Mouse (Mus musculus): ENCODE measurements around the gene Slc5a2. TPM values are rescaled to one million over a fixed set of nuclear protein-coding genes. Genes with fewer than 3 reads are reported as not detected.

The Slc5a2 gene
- polyA plus RNA-seq, 2 experiments from 2014 or later: not detected

DNA sequence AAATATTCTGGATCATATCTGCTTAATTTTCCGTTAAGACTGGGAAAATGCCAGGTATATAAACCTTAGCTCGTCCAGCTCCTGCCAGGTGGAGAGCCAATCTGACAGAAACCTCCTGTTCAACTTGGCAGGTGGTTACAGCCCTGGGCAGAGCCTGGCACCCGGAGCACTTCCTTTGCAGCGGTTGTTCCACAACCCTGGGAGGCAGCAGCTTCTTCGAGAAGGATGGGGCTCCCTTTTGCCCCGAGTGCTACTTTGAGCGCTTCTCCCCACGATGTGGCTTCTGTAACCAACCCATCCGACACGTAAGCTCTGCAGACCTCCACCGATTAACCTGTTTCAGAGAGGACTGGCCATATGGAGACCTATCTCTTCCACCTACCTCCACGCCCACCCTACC, 13.5 kb upstream of the Slc5a2 start:
- no peak for ATAC-seq

DNA sequence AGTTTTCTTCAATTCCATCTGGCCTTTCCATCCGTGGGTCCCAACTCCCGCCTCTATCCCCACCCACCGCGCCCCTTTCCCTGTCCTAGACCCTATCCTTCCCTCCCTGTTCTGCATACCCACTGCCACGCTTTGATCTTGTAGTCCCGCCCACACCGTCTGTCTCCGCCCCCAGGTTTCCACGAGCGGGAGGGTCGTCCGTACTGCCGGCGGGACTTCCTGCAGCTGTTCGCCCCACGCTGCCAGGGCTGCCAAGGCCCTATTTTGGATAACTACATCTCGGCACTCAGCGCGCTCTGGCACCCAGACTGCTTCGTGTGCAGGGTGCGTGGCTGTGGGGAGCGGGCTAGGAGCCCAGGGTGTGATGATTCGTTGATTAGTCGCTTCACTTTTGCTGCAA, 12.8 kb upstream of the Slc5a2 start:
- ATAC-seq: no peak

DNA sequence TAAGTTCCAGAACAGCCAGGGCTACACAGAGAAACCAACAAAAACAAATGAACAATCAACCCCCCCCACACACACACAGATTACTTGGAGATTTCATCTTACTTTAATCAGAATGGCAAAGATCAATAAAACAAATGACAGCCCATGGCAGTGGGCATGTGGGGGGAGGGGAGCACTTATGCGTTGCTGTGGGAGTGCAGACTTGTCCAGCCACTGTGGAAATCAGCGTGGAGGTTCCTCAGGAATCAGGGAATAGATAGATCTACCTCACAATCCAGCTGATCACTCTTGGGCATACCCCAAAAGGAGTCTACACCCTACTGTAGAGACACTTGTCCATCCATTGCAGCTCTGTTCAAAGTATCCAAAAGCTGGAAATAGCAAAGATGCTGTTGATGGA, 10.5 kb upstream of the Slc5a2 start:
- ATAC-seq: no peak

DNA sequence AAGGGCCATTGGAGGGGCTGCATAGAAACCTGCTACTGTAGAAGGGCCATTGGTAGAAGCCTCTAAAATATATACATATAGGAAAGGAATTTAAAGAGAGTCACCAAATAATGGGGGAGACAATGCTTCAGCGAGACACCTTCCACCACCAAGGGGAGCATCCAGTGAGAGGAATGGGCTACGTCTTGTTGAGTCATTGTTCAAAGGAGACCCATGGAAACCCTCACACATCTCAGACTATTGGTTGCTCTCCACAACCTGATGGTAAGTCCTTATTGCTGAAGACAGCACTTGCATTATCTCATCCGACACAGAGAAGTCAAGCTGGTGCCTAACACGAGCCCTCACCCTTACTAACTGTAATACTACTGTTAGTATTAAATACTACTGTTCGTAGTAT, 9.7 kb upstream of the Slc5a2 start:
- no peak for ATAC-seq

DNA sequence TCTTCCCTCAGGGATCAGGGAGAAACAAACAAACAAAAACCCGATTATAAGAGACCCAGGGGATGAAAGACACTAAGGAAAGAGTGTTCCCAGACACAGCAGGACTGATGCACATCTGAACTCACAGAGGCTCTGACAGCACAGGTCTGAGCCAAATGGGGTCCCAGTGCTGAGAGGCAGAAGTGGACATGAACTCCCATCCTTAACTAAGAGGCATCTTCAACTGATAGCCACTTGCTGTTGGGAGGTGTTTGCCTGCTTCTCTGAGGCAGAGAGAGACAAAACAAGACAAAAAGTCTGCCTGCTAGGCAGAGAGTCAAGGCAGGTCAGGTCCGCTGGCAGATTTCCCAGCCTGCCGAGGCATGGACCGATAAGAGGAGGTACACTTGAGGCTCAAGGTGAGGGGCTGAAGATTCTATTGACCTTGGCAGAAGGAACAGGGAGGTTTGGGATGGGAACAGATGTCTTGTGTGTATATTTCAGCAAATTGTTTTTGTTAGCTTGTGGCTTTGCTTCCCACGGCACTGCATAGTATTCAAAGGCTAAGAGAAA, 8.6 kb upstream of the Slc5a2 start:
- no peak for ATAC-seq

DNA sequence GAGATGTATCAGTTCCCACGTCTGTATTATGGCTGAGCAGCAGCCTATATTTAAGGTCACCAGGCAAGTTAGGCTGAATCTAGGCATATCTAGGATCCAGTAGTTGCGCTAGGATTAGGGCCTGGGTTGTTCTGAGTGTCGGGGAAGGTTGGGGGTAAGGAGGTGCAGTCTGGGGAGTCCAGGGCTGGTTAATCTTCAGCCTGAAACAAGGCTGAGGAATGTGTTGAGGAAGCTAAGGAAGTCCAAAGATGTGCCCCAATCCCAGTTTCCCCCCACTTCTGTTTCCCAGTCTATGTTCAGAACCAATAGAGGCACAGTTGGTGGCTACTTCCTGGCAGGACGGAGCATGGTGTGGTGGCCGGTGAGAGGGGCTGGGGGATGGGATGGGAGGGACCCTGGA, 599 bp downstream of the Slc5a2 start:
- no peak for ATAC-seq

DNA sequence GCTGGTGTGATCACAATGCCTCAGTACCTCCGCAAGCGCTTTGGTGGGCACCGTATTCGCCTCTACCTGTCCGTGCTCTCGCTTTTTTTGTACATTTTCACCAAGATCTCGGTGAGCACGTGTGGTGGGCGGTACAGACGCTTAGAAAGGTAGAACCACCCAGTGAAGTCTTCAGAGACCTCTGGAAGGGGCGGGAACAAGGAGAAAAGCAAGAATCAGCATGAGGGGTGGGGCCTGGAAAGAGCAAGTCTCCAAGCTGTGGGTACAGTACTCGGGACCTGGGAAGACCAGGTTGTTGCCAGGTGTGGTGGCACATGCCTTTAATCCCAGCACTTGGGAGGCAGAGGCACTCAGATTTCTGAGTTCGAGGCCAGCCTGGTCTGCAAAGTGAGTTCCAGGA, 1.9 kb downstream of the Slc5a2 start:
- ATAC-seq: no peak

DNA sequence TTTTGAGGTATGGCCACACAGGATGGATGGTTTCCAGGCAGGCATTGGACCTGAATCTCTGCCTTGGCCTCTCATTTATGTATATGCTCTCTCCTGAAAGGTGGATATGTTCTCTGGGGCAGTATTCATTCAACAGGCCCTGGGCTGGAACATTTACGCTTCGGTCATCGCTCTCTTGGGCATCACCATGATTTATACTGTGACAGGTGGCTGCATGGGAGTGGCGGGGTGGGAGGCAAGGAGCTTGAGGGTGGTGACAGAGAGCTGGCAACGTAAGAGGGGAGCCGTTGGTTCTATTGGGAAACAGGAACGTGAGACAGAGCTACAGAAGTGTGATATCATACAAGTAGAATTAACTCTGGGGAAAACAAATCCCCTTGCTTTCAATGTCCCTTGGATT, 2.4 kb downstream of the Slc5a2 start:
- ATAC-seq: no peak

DNA sequence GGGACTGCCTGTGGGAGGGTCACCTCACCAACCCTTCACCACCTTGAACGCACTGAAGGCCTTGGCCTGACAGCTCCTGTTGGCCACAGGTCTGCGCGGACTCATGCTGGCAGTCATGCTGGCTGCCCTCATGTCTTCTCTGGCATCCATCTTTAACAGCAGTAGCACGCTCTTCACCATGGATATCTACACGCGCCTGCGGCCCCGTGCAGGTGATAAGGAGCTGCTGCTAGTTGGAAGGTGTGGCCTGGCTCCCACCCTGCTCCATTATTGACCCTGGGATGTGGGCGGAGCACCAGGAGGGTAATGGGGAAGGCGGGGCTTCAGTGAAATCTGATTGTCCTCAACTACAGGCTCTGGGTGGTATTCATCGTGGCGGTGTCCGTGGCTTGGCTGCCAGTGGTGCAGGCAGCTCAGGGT, 5.0 kb downstream of the Slc5a2 start:
- no peak for ATAC-seq

DNA sequence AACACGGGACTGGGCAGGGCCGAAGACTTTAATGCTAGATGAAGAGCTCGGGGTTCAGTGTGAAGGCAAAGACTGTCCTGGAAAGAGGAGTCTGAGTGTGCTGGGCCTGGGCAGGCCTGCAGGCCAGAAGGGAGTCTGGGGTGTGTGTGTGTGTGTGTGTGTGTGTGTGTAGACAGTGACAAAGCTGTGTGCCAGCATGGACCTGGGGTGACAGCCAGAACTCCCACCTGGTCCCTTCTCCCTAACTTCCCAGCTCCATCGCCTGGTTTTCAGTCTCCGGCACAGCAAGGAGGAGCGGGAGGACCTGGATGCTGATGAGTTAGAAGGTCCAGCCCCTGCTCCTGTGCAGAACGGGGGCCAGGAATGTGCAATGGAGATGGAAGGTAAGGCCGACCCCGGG, 6.0 kb downstream of the Slc5a2 start:
- no peak for ATAC-seq

DNA sequence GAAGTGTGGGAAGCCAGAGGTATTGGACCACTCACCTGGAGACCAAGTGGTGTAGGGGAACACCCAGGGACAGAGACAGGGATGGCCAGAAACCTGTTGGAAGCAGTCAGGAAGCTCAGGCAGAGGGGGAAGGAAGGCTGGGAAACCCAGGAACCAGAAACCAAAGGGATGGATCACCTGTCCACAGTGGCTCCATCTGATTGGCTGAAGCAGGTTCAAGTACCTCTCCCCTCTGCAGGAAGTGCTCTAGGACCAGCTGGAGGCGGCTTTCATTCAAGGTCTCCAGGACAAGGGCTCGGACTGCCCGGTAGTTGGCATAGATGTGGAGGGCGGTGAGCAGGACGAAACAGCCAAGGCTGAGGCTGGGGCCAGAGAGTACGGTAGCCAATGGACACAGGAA, 10.6 kb downstream of the Slc5a2 start:
- ATAC-seq: no peak

DNA sequence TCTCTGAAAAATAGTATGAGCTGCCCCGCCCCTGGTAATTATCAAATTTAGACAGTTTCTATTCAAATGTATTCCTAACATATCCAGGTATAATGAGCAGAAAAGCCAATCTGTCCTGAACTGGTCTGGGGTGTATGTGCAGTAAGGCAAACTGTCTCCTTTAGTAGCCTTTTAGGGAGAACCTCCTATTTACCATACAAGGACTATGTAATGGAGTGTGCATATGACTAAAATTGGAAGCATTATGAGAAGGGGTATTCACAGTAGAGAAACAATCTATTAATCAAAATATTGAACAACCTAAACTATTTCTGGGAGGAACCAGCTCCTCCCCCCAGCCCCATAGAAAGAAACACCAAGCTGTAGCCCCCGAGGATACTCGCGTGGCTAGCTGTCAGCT, 14.3 kb downstream of the Slc5a2 start:
- ATAC-seq: no peak

DNA sequence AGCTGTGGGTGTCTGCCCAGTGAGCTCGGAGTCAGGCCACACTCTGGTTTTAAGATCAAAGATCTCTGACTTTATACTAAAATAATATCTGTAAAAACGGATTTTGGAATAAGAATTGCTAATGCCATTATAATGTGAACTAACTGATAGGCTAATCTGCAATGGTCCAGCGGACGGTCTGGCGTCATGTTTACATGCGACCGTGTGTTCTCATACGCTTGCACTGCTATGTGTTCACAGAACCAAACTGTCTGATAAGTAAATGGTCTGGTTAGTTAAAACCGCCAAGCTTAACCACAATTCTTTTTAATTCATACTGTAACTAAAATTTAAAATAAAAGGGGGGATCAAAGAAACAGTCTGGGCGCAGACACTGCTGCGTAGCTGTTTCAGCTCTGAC, 16.3 kb downstream of the Slc5a2 start:
- ATAC-seq: no peak

DNA sequence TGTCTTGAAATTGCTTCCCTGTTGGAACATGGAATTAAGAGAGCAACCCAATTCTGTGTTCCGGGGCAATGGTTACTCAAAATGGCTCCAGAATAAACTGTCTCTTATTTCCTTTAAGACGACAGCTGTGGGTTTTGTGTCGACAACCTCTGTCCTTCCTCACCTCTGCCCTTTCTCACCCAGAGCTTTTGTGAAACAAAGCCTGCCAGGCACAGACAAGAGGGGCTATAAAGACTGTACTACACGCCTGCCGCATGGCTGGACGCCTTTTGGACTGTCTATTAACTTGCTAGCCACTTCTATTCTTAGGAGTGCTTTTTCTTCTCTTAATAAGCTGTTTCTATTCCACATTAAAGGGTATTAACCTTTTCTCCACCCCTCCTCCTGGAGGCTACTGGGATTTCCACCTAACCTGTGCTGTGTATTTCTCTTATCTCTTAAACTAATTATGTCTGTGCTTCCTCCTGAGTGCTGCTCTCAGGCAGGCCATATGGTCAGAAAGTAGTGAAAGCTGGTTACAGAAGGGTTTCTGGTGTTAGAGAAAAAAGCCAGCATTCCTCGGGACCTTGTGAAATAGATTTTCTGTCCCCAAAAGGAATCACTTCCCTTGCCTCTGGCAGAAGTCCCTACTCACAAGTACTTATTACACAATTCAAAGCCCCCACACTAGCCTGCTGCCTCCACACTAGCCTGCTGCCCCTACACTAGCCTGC, 17.2 kb downstream of the Slc5a2 start:
- ATAC-seq: no peak

DNA sequence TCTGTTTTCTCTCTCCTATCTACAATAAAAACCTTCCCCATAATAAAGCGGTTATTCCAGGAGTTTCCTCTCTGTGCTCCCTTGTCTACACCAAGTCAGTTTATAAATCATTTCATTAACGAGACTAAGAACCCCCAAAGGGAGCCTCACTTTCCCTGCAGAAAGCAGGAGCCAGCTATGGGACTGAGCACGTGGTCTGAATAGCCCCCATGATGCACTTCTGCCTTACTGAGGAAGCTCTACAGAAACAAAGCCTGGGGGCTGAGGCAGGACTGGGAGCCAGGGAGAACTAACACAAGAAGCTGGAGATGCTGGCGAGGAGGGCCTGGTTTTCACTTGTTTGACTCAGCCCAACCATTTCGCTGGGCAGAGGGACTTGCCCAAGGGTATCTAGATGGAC, 18.6 kb downstream of the Slc5a2 start:
- ATAC-seq: no peak

DNA sequence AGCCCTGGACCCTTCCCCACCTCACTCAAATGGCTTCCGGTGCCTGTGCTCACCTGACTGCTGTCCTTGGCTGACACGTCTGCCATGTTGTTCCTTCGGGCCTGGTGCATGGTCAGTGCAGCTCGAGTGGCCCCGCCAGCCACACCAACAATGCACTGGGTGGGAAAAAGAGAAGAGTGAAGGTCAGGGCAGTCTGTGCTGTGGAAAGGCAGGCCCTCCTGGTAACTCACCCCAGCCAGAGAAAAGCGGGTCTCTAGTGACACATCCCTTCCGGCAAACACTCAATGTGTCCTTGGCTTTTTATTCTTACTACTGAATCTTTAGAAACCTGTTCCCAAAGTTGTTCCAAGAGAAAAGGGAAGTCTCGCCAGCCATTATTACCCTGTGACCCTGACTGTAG, 19.6 kb downstream of the Slc5a2 start:
- ATAC-seq: no peak

DNA sequence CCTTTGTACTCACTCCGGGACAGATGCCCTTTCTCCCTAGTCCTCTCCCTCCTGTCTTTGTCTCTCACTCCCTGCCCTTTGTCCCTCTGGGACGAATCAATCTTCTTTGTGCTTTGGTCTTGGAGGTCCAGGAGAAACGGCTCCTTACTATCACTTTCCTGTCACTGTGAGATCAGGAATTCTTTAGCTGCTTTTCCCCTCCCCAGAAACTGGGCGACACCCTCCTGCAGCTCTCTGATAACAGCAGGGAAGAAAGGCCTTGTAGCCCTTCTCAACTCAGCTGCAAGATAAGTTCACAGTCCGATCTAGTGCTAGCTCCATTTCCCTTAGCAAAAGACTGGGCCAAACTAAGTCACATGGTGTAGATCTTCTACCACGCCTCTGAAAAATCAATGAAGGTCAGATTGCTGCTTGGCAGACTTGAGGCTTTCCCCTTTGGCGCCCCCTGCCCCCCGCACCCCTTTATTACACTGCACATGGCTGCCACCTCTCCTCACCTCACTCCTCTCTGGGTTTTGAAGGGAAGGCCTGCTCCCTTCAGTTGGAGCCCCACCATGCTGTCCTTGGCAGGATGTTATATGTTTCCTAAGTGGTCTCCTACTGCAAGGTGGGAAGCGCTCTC, 23.6 kb downstream of the Slc5a2 start:
- no peak for ATAC-seq

DNA sequence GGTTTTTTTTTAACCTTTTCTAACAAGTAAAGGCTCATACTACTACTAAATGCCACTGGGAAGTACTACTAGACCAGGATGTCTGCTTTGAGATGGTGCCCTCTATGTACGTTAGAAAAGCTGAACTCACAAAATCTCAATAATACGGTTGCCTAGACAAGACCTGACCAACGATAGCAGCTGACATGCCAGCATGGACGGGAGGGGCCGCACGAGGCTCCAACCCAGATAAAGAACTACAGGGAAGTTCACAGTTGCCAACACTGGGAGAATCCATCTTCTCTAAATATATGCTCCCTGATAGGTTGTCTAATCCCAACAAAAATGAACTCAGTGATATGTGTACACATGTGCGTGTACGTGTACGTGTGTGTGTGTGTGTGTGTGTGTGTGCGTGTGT, 29.3 kb downstream of the Slc5a2 start:
- ATAC-seq: no peak

DNA sequence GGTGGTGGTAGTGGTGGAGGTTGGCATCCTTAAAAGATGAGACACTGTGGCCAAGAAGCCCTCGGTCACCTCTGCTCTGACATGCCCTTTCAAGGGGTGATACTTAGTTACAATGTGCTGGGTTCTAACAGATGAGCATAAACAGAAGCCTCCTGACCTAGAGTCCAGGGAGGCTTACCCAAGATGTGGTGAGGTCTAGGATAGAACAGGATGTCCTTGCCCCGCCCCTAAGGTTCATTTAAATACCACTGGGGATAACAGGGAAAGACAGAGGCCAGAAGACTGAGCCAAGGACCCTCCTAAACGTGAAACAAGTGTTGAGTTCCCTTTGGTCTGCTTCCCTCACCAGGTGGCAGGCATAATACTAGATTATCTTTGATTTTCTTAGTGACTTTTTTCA, 31.1 kb downstream of the Slc5a2 start:
- ATAC-seq: no peak

DNA sequence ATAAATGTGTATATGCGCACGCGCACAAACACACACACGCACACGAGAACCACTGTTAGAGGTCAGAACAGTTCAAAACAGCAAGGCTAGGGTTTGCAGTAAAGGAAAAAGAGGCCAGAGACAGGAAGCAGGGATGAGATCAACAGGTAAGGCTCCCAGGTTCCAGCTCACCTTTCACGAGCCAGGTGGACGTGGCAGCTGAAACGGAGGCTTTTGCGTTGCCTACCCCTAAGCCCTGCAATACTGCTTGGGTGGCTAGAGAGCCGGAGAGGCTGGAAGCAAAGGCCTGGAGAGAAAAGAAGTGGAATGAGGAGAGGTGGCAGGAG, 31.8 kb downstream of the Slc5a2 start:
- ATAC-seq: no peak

DNA sequence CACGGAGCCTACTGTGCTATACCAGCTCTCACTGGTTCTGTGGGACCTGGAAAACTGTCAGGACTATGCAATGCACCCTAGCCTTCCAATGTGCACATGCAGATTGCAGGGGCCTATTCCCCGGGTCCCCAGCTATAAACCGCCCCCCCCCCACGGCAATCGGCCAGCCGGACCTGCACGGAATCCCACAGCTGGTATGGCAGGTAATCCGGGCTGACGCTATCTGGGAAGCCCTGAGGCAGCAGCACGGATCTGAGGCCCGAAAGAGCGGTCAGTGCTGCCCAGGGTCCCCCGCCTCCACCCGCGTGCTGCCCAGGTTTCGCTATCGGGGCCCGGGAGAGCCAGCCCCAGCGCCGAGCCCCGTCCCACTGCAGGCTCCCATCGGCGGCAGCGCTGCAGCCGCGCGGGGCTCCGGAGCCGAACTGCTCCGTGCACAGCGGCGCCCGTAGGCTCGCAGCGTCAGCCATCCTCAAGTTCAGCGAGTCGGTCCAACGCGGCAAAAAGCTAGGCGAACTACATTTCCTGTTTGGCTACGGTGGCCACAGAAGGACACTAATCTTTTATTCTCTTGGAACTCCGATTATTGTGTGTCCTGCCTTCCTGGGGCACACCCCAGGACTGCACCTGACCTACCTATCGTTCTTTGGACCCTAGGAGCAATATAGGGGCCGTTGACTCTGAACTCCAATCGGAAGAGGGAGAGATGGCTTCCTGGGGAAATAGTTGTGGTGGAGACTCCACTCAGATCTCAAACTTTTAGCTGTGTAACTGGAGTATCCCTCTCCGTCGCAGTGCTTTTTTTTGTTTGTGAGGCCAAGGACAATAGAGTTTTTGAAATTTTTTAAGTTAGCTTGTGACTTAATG, 32.4 kb downstream of the Slc5a2 start, which contains the start of gene BC017158:
Gene BC017158, minus strand, starts transcription at position 554 of the 864 bp plus-strand sequence.
- peak; percentile 77 for ATAC-seq

DNA sequence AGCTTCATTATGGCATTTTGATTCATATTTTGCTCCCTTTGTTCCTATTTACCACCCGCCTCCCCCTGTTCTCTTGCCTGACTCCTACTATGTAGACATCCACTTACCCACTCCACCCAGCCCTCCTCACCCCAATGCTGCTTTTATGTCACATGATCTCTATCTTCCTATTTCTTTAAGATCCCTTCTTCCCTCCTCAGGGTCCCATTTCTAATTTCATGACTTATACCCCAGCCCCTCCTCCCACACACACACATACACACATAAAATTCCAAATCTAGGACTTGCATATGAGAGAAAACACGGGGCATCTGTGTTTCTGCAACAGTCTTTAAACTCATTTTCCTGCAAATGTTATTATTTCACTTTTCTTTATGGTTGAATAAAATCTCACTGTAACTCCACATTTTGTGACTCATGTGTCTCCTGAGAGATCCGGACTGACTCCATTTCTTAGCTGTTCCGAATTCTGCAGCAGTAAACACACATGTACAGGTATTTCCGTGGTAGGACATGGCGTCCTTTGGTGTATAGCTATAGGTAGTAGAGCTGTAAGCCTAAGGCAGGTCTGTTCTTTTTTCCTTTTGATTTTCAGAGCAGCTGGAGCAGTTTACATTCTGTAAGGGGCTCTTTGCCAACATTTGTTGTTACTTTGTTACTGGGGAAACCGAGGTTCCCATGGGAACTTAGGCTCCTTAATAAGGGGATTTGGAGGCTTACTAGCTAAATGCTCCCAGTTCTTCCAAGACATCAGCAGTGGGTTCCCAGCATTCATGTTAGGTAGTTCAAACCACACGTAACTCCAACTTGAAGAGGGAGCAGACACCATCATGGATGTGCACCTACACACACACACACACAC, 33.3 kb downstream of the Slc5a2 start:
- no peak for ATAC-seq

DNA sequence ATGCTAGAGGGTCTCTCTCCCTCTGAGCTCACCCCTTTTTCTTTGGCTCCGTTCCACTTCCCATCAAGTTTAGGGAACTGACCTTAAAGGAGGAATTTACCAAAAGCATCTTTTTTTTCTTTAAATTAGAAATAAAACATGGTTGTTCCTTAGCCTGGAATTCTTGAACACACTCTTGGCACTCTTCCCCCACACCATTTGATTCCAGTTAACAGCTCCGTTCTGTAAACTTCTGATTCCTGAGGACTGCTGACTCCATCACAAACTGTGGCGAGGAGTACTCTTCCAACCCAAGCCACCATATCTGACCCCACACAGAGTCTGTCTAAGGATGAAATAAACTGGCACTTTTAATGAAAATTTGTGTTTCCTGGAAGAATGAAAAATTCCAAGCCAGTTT, 35.5 kb downstream of the Slc5a2 start:
- ATAC-seq: no peak

Data from activated CD4-positive, CD25-positive, alpha-beta regulatory T cell, adult 4 months (primary cell).